In the genomic region with DNA sequence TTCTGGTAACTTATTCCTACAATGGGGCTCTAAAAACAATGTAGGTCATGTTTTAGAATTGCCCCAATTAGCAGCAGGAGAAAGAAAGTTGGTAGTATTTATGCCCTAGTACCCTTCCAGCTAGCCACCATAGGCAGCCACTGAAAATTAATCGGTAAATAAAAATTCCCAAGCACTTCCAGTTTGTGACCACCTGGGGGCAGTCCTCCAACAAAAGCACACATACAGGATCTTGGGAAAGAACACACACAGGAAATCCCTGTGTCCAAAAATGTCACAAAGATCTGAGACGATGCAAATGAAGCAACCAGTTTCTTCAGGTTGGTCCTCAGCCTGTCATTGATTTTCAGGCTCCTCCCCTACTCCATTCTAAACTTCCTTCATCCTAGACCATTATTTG, we compare ENCODE assay signal across 8 mouse cellular contexts.
DNase-seq lines count a peak whose midpoint lies in the region; TF ChIP-seq lines count a peak whose summit lies in the region.

No protein-coding gene starts in this region.

- no peaks in the 10 kb centered on the region for H3K4me1 ChIP-seq in cortical plate, adult 2 months (ENCODE audit: control insufficient read depth, insufficient read depth, low read length)

- DNase-seq in gastrocnemius, adult 18-20 months (ENCODE audit: low spot score) = peak; percentile 18
- DNase-seq in gastrocnemius, postnatal 25 days = no peak
- DNase-seq in 3134 (ENCODE audit: extremely low read depth, insufficient read length, low spot score) = peak; percentile 4
- DNase-seq in R1 (ENCODE audit: low read depth, low spot score) = peak; percentile 74
- peak; percentile 48 for DNase-seq in kidney, postnatal 10 days
- peak; percentile 28 for DNase-seq in lung, postnatal 14 days
- peak; percentile 17 to 19 for DNase-seq in thymus, postnatal 36 days

- H3K27ac ChIP-seq in cortical plate, adult 2 months (ENCODE audit: insufficient read depth, low read length) = no peak overlapping the region

- no peak for TF ChIP-seq POLR2A in cortical plate, adult 2 months (IDR thresholded peaks at IDR 0.05; ENCODE audit: extremely low read depth, insufficient read depth, low read length)

- H3K4me3 ChIP-seq in cortical plate, adult 2 months (ENCODE audit: insufficient read depth, low read length) = no peak overlapping the region

- peak; percentile 42; the same call in 1 of the 2 replicates for TF ChIP-seq CTCF in cortical plate, adult 2 months (IDR thresholded peaks at IDR 0.05; ENCODE audit: extremely low read depth, insufficient read depth, low read length)
